Mouse (Mus musculus) heart, embryonic 15.5 days (tissue): ENCODE measurements at regions not wholly inside any gene's neighbourhood (a gene's known extent, or its start where the extent isn't known, plus 50 kb on each side); places are given as distances from the start of the nearest gene placed in this dataset.

Experiments used
- ATAC-seq: fragments of 200-750 bp; cut with Nextera tagmentation; replicated peaks from 2 replicates; pipeline ENCODE4 v1.8.0; 2017; ENCODE audit warnings: low read depth, moderate TSS enrichment; ENCODE audit not compliant: insufficient number of reproducible peaks, insufficient read depth, low FRiP score
- H3K27ac ChIP-seq: fragments of 300-500 bp; sonication (generic); 2 replicates; pipeline ENCODE4 v1.5.1; 2015; ENCODE audit warnings: mild to moderate bottlenecking, inconsistent platforms
- H3K27me3 ChIP-seq: fragments of 300-500 bp; sonication (generic); 2 replicates; pipeline ENCODE4 v1.6.1; 2015; ENCODE audit warnings: inconsistent platforms
- H3K36me3 ChIP-seq: fragments of 300-500 bp; sonication (generic); 2 replicates; pipeline ENCODE4 v1.6.1; 2015; ENCODE audit warnings: mild to moderate bottlenecking, inconsistent platforms
- H3K4me1 ChIP-seq: fragments of 300-500 bp; sonication (generic); replicated peaks from 2 replicates; pipeline ENCODE4 v1.6.1; 2015; ENCODE audit warnings: inconsistent platforms
- H3K4me2 ChIP-seq: fragments of 300-500 bp; sonication (generic); 2 replicates; pipeline ENCODE4 v1.6.1; 2015; ENCODE audit warnings: inconsistent platforms, mild to moderate bottlenecking, moderate library complexity
- H3K4me3 ChIP-seq: fragments of 300-500 bp; sonication (generic); 2 replicates; pipeline ENCODE4 v1.5.1; 2015; ENCODE audit warnings: mild to moderate bottlenecking, inconsistent platforms
- H3K9ac ChIP-seq: fragments of 300-500 bp; sonication (generic); 2 replicates; pipeline ENCODE4 v1.6.1; 2015; ENCODE audit warnings: mild to moderate bottlenecking, inconsistent platforms
- H3K9me3 ChIP-seq: fragments of 300-500 bp; sonication (generic); replicated peaks from 2 replicates; pipeline ENCODE4 v1.6.1; 2016; ENCODE audit warnings: inconsistent platforms
- WGBS: fragments of 180-500 bp; shearing (Covaris S2); methylation state at CpG from one replicate; pipeline ENCODE4 v1.1.7; 2015; ENCODE audit warnings: mixed read lengths; 5-methylcytosine and 5-hydroxymethylcytosine counted together

DNA sequence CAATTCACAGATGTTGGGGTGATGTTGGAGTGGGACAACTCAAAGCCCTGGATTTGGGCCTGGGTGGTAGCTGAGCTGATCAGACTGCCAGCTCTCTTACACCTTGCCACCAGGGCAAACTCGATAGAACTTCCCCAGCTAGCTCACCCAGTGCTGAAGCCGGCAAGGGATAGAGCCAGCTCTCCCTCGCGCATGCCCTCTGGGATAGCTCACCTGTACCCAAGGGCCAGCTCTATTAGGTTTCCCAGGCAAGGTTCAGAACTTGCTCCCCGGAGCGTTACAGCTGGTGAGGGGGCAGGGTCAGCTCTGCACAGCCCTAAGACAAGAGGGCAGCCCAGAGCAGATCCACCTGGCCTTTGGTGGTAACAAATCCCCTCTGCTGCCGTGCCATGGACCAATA is 54.1 kb upstream of the 1700012A03Rik start:
- no peak for ATAC-seq
- no peak overlapping the region for H3K9ac ChIP-seq
- no peak overlapping the region for H3K4me3 ChIP-seq
- no peaks in the 10 kb centered on the region for H3K27me3 ChIP-seq
- no peaks in the 10 kb centered on the region for H3K36me3 ChIP-seq
- no peaks in the 10 kb centered on the region for H3K9me3 ChIP-seq
- no peaks in the 10 kb centered on the region for H3K4me1 ChIP-seq
- H3K27ac ChIP-seq, result no peak overlapping the region
- H3K4me2 ChIP-seq, result no peak overlapping the region
- WGBS, result 80% methylated on average over 7 of the region's 7 CpGs

DNA sequence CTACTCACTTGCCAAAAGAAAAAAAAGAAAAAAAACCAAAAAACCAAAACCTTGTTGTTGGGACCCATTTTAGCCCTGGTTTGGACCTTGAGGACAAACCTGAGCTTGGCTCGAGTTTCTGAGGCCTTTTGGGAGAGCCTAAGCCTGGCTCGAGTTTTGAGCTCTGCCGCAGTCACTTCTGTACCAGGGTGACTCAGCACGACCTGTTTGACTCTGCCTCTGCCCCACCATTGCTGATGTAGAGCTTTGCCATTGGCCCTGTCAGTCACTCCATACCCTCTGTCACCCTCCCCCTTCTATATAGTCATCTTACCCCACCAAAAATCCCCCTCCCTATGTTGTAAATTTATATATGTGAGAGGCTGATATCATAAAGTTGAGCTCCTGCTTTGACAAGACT is 54.8 kb upstream of the 1700012A03Rik start:
- no peaks in the 10 kb centered on the region for H3K27me3 ChIP-seq
- H3K4me1 ChIP-seq, result no peaks in the 10 kb centered on the region
- no peak overlapping the region for H3K27ac ChIP-seq
- no peaks in the 10 kb centered on the region for H3K9me3 ChIP-seq
- no peaks in the 10 kb centered on the region for H3K36me3 ChIP-seq
- no peak overlapping the region for H3K4me3 ChIP-seq
- 74% methylated on average over 4 of the region's 4 CpGs for WGBS
- H3K9ac ChIP-seq, result no peak overlapping the region
- no peak for ATAC-seq
- no peak overlapping the region for H3K4me2 ChIP-seq

- H3K27ac ChIP-seq, result no peak overlapping the region
- no peak overlapping the region for H3K4me2 ChIP-seq
- H3K27me3 ChIP-seq, result no peaks in the 10 kb centered on the region
- no peaks in the 10 kb centered on the region for H3K4me1 ChIP-seq
- no peak for ATAC-seq
- H3K9me3 ChIP-seq, result no peaks in the 10 kb centered on the region
- H3K36me3 ChIP-seq, result no peaks in the 10 kb centered on the region
- H3K4me3 ChIP-seq, result no peak overlapping the region
- WGBS, result 47% methylated on average over 3 of the region's 3 CpGs
- no peak overlapping the region for H3K9ac ChIP-seq
These were observed 64.3 kb upstream of the 1700012A03Rik start for GRCm38 (mm10) chr6:31985698-31986097.

- H3K27ac ChIP-seq, result no peak overlapping the region
- no peaks in the 10 kb centered on the region for H3K36me3 ChIP-seq
- no peak overlapping the region for H3K9ac ChIP-seq
- no peak for ATAC-seq
- no peaks in the 10 kb centered on the region for H3K4me1 ChIP-seq
- no peak overlapping the region for H3K4me2 ChIP-seq
- WGBS, result 79% methylated on average over 6 of the region's 6 CpGs
- no peaks in the 10 kb centered on the region for H3K9me3 ChIP-seq
- no peak overlapping the region for H3K4me3 ChIP-seq
- H3K27me3 ChIP-seq, result no peaks in the 10 kb centered on the region
These were observed 73.3 kb upstream of the 1700012A03Rik start for GRCm38 (mm10) chr6:31976705-31977104.

GRCm38 (mm10) chr6:31948063-31948481 is 102.0 kb upstream of the 1700012A03Rik start:
- H3K4me1 ChIP-seq, result no peaks in the 10 kb centered on the region
- no peak overlapping the region for H3K4me2 ChIP-seq
- WGBS, result 36% methylated on average over 4 of the region's 4 CpGs
- H3K36me3 ChIP-seq, result no peaks in the 10 kb centered on the region
- no peak overlapping the region for H3K27ac ChIP-seq
- no peak for ATAC-seq
- no peak overlapping the region for H3K9ac ChIP-seq
- no peak overlapping the region for H3K4me3 ChIP-seq
- no peaks in the 10 kb centered on the region for H3K27me3 ChIP-seq
- no peaks in the 10 kb centered on the region for H3K9me3 ChIP-seq

- Histone ChIP-seq H3K36me3 (no peaks in the 10 kb centered on the region), H3K4me3 (no peak overlapping the region), H3K27ac (no peak overlapping the region), H3K9ac (no peak overlapping the region), H3K4me2 (no peak overlapping the region), H3K9me3 (no peaks in the 10 kb centered on the region), H3K27me3 (no peaks in the 10 kb centered on the region), H3K4me1 (no peaks in the 10 kb centered on the region)
- ATAC-seq, result no peak
- 74% methylated on average over 5 of the region's 5 CpGs for WGBS
These were observed 103.5 kb upstream of the 1700012A03Rik start for GRCm38 (mm10) chr6:31946572-31946971.

DNA sequence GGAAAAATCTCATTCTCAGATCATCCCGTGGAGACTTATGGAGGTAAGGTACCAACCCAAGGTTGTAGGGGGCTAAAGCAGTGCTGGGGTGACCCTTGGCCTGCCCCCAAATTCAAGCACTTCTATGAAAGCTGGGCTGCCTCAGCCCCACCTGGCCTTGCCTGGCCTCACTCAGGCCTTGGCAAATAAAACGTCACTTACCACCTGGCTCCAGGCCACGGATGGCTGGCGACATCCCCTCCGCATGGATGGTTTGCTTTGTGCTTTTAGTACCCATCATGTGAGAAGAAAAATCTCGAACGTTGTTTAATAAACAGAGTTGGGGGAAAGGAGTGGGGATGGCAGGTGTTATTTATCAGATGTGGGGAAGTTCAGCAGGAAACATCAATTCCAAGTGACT is 104.7 kb upstream of the 1700012A03Rik start:
- Histone ChIP-seq H3K27ac (no peak overlapping the region), H3K27me3 (no peaks in the 10 kb centered on the region), H3K4me2 (no peak overlapping the region), H3K9ac (no peak overlapping the region), H3K4me1 (no peaks in the 10 kb centered on the region), H3K36me3 (no peaks in the 10 kb centered on the region), H3K4me3 (no peak overlapping the region), H3K9me3 (no peaks in the 10 kb centered on the region)
- WGBS, result 61% methylated on average over 7 of the region's 7 CpGs
- no peak for ATAC-seq

DNA sequence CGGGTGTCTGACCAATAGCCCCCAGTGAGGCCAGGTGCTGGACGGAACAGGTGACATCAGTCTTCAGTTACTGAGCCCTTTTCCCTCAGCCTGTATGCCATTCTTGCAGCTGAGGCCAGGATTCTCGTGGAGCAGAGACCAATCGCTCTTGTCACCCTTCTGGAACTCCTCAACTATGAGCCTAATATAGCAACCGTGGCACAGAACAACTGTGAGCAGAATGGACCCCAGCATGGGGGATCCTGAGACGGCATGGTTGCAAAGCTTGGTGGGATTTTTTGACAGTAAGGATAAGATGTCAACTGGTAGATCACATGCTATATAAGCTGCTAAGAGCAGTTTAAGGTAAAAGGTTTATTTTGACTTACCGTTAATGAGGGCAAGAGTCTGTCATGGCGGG is 105.5 kb upstream of the 1700012A03Rik start:
- H3K4me2 ChIP-seq, result no peak overlapping the region
- H3K4me3 ChIP-seq, result no peak overlapping the region
- H3K27me3 ChIP-seq, result no peaks in the 10 kb centered on the region
- no peak for ATAC-seq
- WGBS, result 65% methylated on average over 8 of the region's 8 CpGs
- H3K9ac ChIP-seq, result no peak overlapping the region
- no peaks in the 10 kb centered on the region for H3K9me3 ChIP-seq
- no peaks in the 10 kb centered on the region for H3K4me1 ChIP-seq
- no peak overlapping the region for H3K27ac ChIP-seq
- H3K36me3 ChIP-seq, result no peaks in the 10 kb centered on the region

DNA sequence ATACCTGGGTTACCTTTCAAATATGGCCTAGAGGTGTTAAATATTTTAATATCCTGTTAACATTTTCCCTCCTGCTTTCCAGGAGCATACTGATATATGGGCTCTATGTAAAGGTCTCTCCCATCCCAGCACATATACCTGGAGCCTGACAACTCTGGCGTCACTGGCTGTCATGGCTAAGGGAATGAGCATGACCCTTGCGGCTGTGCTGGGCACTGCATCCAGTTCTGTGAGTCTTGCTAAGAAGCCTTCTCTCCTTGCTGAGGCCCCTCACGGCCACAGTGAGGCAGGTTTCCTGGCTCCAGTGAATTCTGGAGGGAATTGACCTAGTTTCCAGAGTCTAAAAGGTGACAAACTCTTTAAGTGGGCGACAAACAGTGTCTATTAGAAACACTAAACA is 107.3 kb upstream of the 1700012A03Rik start:
- ATAC-seq, result no peak
- no peak overlapping the region for H3K4me3 ChIP-seq
- WGBS, result 50% methylated on average over 4 of the region's 4 CpGs
- no peaks in the 10 kb centered on the region for H3K36me3 ChIP-seq
- H3K4me2 ChIP-seq, result no peak overlapping the region
- no peaks in the 10 kb centered on the region for H3K9me3 ChIP-seq
- no peak overlapping the region for H3K9ac ChIP-seq
- peaks cover 6% of the 10 kb centered on the region for H3K4me1 ChIP-seq
- no peak overlapping the region for H3K27ac ChIP-seq
- peaks cover 4% of the 10 kb centered on the region; the same call in 1 of the 2 replicates for H3K27me3 ChIP-seq

GRCm38 (mm10) chr6:31938216-31938814 is 111.7 kb upstream of the 1700012A03Rik start:
- Histone ChIP-seq H3K36me3 (no peaks in the 10 kb centered on the region), H3K4me3 (peak overlapping the region; percentile 51), H3K4me1 (peaks cover 6% of the 10 kb centered on the region), H3K9ac (0 out of 2 replicates have a peak overlapping the region, but pooled peaks have one; percentile 23), H3K27ac (no peak overlapping the region), H3K27me3 (peaks cover 13% of the 10 kb centered on the region; the same call in 1 of the 2 replicates), H3K9me3 (no peaks in the 10 kb centered on the region), H3K4me2 (peak overlapping the region; percentile 88)
- ATAC-seq, result no peak; the same call in 1 of the 2 replicates
- WGBS, result 6% methylated on average over 20 of the region's 20 CpGs

- H3K36me3 ChIP-seq, result no peaks in the 10 kb centered on the region
- no peak overlapping the region for H3K27ac ChIP-seq
- H3K4me2 ChIP-seq, result no peak overlapping the region
- H3K9me3 ChIP-seq, result no peaks in the 10 kb centered on the region
- no peak overlapping the region for H3K4me3 ChIP-seq
- H3K27me3 ChIP-seq, result peaks cover 13% of the 10 kb centered on the region; the same call in 1 of the 2 replicates
- H3K9ac ChIP-seq, result no peak overlapping the region
- no peak for ATAC-seq
- 84% methylated on average over 12 of the region's 12 CpGs for WGBS
- H3K4me1 ChIP-seq, result peaks cover 6% of the 10 kb centered on the region
These were observed 112.9 kb upstream of the 1700012A03Rik start for GRCm38 (mm10) chr6:31937146-31937545.

DNA sequence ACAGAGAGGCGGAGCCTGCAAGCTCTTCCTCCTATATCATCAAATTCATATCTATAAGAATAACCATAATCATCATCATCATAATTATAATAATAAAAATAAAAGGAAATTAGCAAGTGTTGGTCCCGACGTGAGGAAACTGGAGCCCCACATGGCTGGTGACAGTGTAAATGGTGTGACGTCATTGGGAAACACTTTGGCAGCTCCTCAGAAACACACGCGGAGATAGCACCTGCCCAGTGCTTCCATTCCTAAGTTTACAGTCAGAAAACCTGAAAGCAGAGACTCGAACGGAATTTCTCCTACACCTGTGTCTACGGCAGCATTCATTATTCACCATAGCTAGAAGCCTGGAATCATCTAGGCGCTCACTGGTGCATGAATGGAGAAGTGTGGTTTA is 115.2 kb upstream of the 1700012A03Rik start:
- Histone ChIP-seq H3K27me3 (peaks cover 13% of the 10 kb centered on the region; the same call in 1 of the 2 replicates), H3K4me1 (peaks cover 6% of the 10 kb centered on the region), H3K4me2 (no peak overlapping the region), H3K9ac (no peak overlapping the region), H3K27ac (no peak overlapping the region), H3K36me3 (no peaks in the 10 kb centered on the region), H3K9me3 (no peaks in the 10 kb centered on the region), H3K4me3 (no peak overlapping the region)
- no peak for ATAC-seq
- 79% methylated on average over 10 of the region's 10 CpGs for WGBS
